Comparison of ENCODE assay signal across 14 mouse cellular contexts in the genomic region with DNA sequence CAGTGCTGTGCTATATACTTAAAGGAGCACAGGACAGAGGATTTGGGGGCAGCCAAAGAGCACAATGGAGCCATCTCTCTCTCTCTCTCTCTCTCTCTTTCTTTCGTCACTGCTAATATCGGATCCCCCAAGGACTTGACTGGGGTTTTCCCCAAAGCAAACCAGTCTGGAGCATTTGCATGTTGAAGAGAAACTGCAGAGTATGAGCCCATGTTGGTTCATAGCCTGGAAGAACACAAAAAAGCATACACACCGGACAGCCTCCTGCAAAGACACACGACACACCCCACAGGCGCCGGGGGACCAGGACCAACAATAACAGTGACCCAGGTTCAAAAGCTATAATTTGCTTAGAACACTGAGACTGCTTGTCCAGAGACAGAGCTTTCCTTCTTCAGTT. TPM values are rescaled to one million over a fixed set of nuclear protein-coding genes. Genes with fewer than 3 reads are reported as not detected.
DNase-seq lines count a peak whose midpoint lies in the region; ATAC-seq and TF ChIP-seq lines count a peak whose summit lies in the region.
"Had no signal": no experiment of that assay in that cellular context is flagged by ENCODE, and none has a peak within 500 bp of the region (broad histone marks: within the 10 kb centered on the region; RNA-seq: fewer than 3 reads in every experiment).

No protein-coding gene starts in this region.

- peaks cover 6% of the 10 kb centered on the region; the same call in 1 of the 2 replicates for H3K36me3 ChIP-seq in kidney, embryonic 15.5 days
- peaks cover 45% of the 10 kb centered on the region; the same call in 1 of the 2 replicates for H3K36me3 ChIP-seq in ES-E14 (ENCODE audit: control insufficient read depth, insufficient read depth, low read length, poor library complexity, severe bottlenecking)
- H3K36me3 ChIP-seq in forebrain, embryonic 16.5 days (ENCODE audit: control insufficient read depth, insufficient read depth), result no peaks in the 10 kb centered on the region
- H3K36me3 ChIP-seq: forebrain, embryonic 15.5 days; hindbrain, embryonic 15.5 days had no signal

- H3K27me3 ChIP-seq in kidney, embryonic 15.5 days, result no peaks in the 10 kb centered on the region
- H3K27me3 ChIP-seq in forebrain, embryonic 16.5 days (replicated peaks; ENCODE audit: control insufficient read depth, insufficient read depth, low read length), result no peaks in the 10 kb centered on the region
- H3K27me3 ChIP-seq: forebrain, embryonic 15.5 days; hindbrain, embryonic 15.5 days had no signal

- H3K4me2 ChIP-seq in kidney, embryonic 15.5 days, result no peak overlapping the region
- H3K4me2 ChIP-seq in forebrain, embryonic 16.5 days (ENCODE audit: low read length), result no peak overlapping the region
- H3K4me2 ChIP-seq: forebrain, embryonic 15.5 days; hindbrain, embryonic 15.5 days had no signal

- H3K4me3 ChIP-seq in kidney, embryonic 15.5 days (replicated peaks), result no peak overlapping the region
- H3K4me3 ChIP-seq in ES-E14 (ENCODE audit: insufficient read depth in 1 of 2, low read depth in 1 of 2, low read length in 2 of 2, poor library complexity in 1 of 2, severe bottlenecking in 1 of 2), result no peak overlapping the region
- no peak overlapping the region for H3K4me3 ChIP-seq in forebrain, embryonic 16.5 days (replicated peaks; ENCODE audit: low read length)
- H3K4me3 ChIP-seq: forebrain, embryonic 15.5 days; hindbrain, embryonic 15.5 days; left cerebral cortex, adult 2 months had no signal

- H3K27ac ChIP-seq in kidney, embryonic 15.5 days, result peak overlapping the region; percentile 18; the same call in 1 of the 2 replicates
- H3K27ac ChIP-seq in ES-E14 (ENCODE audit: insufficient read depth, low read depth, low read length, poor library complexity, severe bottlenecking), result peak overlapping the region; percentile 26; the same call in 1 of the 2 replicates
- no peak overlapping the region for H3K27ac ChIP-seq in forebrain, embryonic 16.5 days (ENCODE audit: low read length)
- H3K27ac ChIP-seq: forebrain, embryonic 15.5 days; hindbrain, embryonic 15.5 days had no signal

- ATAC-seq in kidney, embryonic 15.5 days (replicated peaks; ENCODE audit: low FRiP score), result no peak
- ATAC-seq in neutrophil, adult 5-6 weeks (ENCODE audit: extremely low read depth, insufficient number of reproducible peaks, low FRiP score, poor library complexity, severe bottlenecking), result peak; percentile 82
- ATAC-seq in forebrain, embryonic 16.5 days, result no peak
- no peak for ATAC-seq in granulocyte monocyte progenitor cell, adult 5-6 weeks (replicated peaks; ENCODE audit: poor library complexity, severe bottlenecking)
- ATAC-seq: forebrain, embryonic 15.5 days; liver, postnatal 0 days had no signal

- no peaks in the 10 kb centered on the region for H3K9me3 ChIP-seq in kidney, embryonic 15.5 days (replicated peaks)
- no peaks in the 10 kb centered on the region for H3K9me3 ChIP-seq in ES-E14 (ENCODE audit: control insufficient read depth, insufficient read depth, low read depth, low read length)
- no peaks in the 10 kb centered on the region for H3K9me3 ChIP-seq in forebrain, embryonic 16.5 days (ENCODE audit: control insufficient read depth, low read length)
- H3K9me3 ChIP-seq: forebrain, embryonic 15.5 days; hindbrain, embryonic 15.5 days had no signal

- no peak overlapping the region for H3K9ac ChIP-seq in kidney, embryonic 15.5 days
- no peak overlapping the region for H3K9ac ChIP-seq in ES-E14 (ENCODE audit: insufficient read depth, low read depth, low read length, poor library complexity, severe bottlenecking)
- no peak overlapping the region for H3K9ac ChIP-seq in forebrain, embryonic 16.5 days (replicated peaks; ENCODE audit: low read depth, low read length)
- H3K9ac ChIP-seq: forebrain, embryonic 15.5 days; hindbrain, embryonic 15.5 days; liver, postnatal 0 days had no signal

- DNase-seq in kidney, postnatal 14 days, result no peak
- DNase-seq in CD4-positive, CD25-positive, alpha-beta regulatory T cell, adult 2 months (ENCODE audit: low read depth, low spot score), result peak; percentile 44
- DNase-seq in ES-E14 (ENCODE audit: low read depth, low spot score), result no peak
- DNase-seq: cerebellum, adult 11 months; gastrocnemius, postnatal 14 days; liver, postnatal 0 days; midbrain, embryonic 14.5 days had no signal

- WGBS in kidney, embryonic 15.5 days, result 66% methylated on average over 6 of the region's 6 CpGs
- 80% methylated on average over 6 of the region's 6 CpGs for WGBS in forebrain, embryonic 16.5 days

- H3K4me1 ChIP-seq in kidney, embryonic 15.5 days, result peaks cover 50% of the 10 kb centered on the region
- H3K4me1 ChIP-seq in ES-E14 (ENCODE audit: control insufficient read depth in 2 of 2, insufficient read depth in 2 of 2, low read length in 2 of 2, poor library complexity in 1 of 2), result peaks cover 35 to 64% of the 10 kb centered on the region in 2 experiments
- H3K4me1 ChIP-seq in forebrain, embryonic 16.5 days (replicated peaks; ENCODE audit: control insufficient read depth, insufficient read depth, low read length), result peaks cover 2% of the 10 kb centered on the region; the same call in 1 of the 2 replicates
- H3K4me1 ChIP-seq: forebrain, embryonic 15.5 days had no signal

- in situ Hi-C loops in ES-E14 (cut with MboI; ENCODE audit: low sequenced_read_pairs in 2 of 2, unreplicated experiment in 2 of 2), result no loop called here

TF ChIP-seq in ES-E14, 5 proteins besides CTCF, POLR2A, EP300 and RAD21:
- no peak for TF ChIP-seq CHD2 (IDR thresholded peaks at IDR 0.05; ENCODE audit: low read depth, low read length)
- TF ChIP-seq ZC3H11A (IDR thresholded peaks at IDR 0.05; ENCODE audit: borderline replicate concordance, low read depth, low read length), result no peak
- no peak for TF ChIP-seq ZNF384 (IDR thresholded peaks at IDR 0.05; ENCODE audit: low read depth, low read length)
- no peak for TF ChIP-seq HCFC1 (IDR thresholded peaks at IDR 0.05; ENCODE audit: borderline replicate concordance, insufficient read depth, low read length)
- no peak for TF ChIP-seq MAFK (IDR thresholded peaks at IDR 0.05; ENCODE audit: insufficient read depth, low read depth, low read length)

RNA-seq across cellular contexts. Expression of a gene that starts 14.1 kb away (rescaled TPM):
- 7.3 and 7.9 TPM in 2 replicates for polyA plus RNA-seq in kidney, embryonic 15.5 days (2015; fragmentation: Nextera tagmentation; extraction: Ambion mirVana)
- 36.5 and 110 TPM in 2 replicates for total RNA-seq in ES-E14 (2012; rRNA removed)
- 11.4 and 12.6 TPM in 2 replicates for total RNA-seq in neutrophil, adult 5-6 weeks (2017)
- polyA plus RNA-seq in forebrain, embryonic 16.5 days (2015; fragmentation: Nextera tagmentation; extraction: Ambion mirVana), result 1.2 and 1.4 TPM in 2 replicates
- 42.4 and 42.7 TPM in 2 replicates for total RNA-seq in granulocyte monocyte progenitor cell, adult 5-6 weeks (2014; fragmentation: Nextera tagmentation)
- total RNA-seq in granulocyte monocyte progenitor cell, adult 5-6 weeks (2017), result 34.0 and 38.8 TPM in 2 replicates
